16 mouse cellular contexts compared by ENCODE assay signal in genomic region chr5:65949822-65950221, GRCm38 (mm10). TPM values are rescaled to one million over a fixed set of nuclear protein-coding genes. Genes with fewer than 3 reads are reported as not detected.
DNase-seq lines count a peak whose midpoint lies in the region; ATAC-seq and TF ChIP-seq lines count a peak whose summit lies in the region.
"Had no signal": no experiment of that assay in that cellular context is flagged by ENCODE, and none has a peak within 500 bp of the region (broad histone marks: within the 10 kb centered on the region; RNA-seq: fewer than 3 reads in every experiment).

No protein-coding gene starts in this region.

- no peak overlapping the region for H3K9ac ChIP-seq in limb, embryonic 13.5 days
- no peak overlapping the region for H3K9ac ChIP-seq in forebrain, embryonic 15.5 days (replicated peaks)
- no peak overlapping the region for H3K9ac ChIP-seq in hindbrain, postnatal 0 days (replicated peaks; ENCODE audit: low read length)
- no peak overlapping the region for H3K9ac ChIP-seq in neural tube, embryonic 15.5 days (replicated peaks)
- H3K9ac ChIP-seq: limb, embryonic 12.5 days; lung, embryonic 15.5 days had no signal

- no peak for ATAC-seq in limb, embryonic 13.5 days (ENCODE audit: low FRiP score, low read depth)
- ATAC-seq in forebrain, embryonic 15.5 days (replicated peaks) = no peak
- ATAC-seq in hindbrain, postnatal 0 days = no peak
- no peak for ATAC-seq in neural tube, embryonic 15.5 days (ENCODE audit: low FRiP score)

- H3K27me3 ChIP-seq in limb, embryonic 13.5 days = no peaks in the 10 kb centered on the region
- no peaks in the 10 kb centered on the region for H3K27me3 ChIP-seq in limb, embryonic 10.5 days (ENCODE audit: low read depth, poor library complexity, severe bottlenecking)
- H3K27me3 ChIP-seq in forebrain, embryonic 15.5 days = no peaks in the 10 kb centered on the region
- H3K27me3 ChIP-seq in hindbrain, postnatal 0 days (ENCODE audit: insufficient read depth, low read length) = no peaks in the 10 kb centered on the region
- no peaks in the 10 kb centered on the region for H3K27me3 ChIP-seq in neural tube, embryonic 15.5 days (replicated peaks)
- H3K27me3 ChIP-seq: limb, embryonic 12.5 days; lung, embryonic 15.5 days had no signal

- H3K36me3 ChIP-seq in limb, embryonic 13.5 days = no peaks in the 10 kb centered on the region
- H3K36me3 ChIP-seq in limb, embryonic 10.5 days = no peaks in the 10 kb centered on the region
- no peaks in the 10 kb centered on the region for H3K36me3 ChIP-seq in forebrain, embryonic 15.5 days
- H3K36me3 ChIP-seq in hindbrain, postnatal 0 days (ENCODE audit: insufficient read depth, low read length) = no peaks in the 10 kb centered on the region
- no peaks in the 10 kb centered on the region for H3K36me3 ChIP-seq in neural tube, embryonic 15.5 days
- H3K36me3 ChIP-seq: limb, embryonic 12.5 days; lung, embryonic 15.5 days had no signal

- TF ChIP-seq CTCF in hindbrain, postnatal 0 days (IDR thresholded peaks at IDR 0.05; ENCODE audit: low read depth) = no peak

- H3K9me3 ChIP-seq in limb, embryonic 13.5 days = no peaks in the 10 kb centered on the region
- H3K9me3 ChIP-seq in limb, embryonic 10.5 days (replicated peaks) = no peaks in the 10 kb centered on the region
- H3K9me3 ChIP-seq in forebrain, embryonic 15.5 days = no peaks in the 10 kb centered on the region
- H3K9me3 ChIP-seq in hindbrain, postnatal 0 days (ENCODE audit: low read length) = no peaks in the 10 kb centered on the region
- H3K9me3 ChIP-seq in neural tube, embryonic 15.5 days (replicated peaks) = no peaks in the 10 kb centered on the region
- H3K9me3 ChIP-seq: limb, embryonic 12.5 days; lung, embryonic 15.5 days had no signal

- no peak overlapping the region for H3K4me3 ChIP-seq in limb, embryonic 13.5 days
- H3K4me3 ChIP-seq in limb, embryonic 10.5 days = no peak overlapping the region
- H3K4me3 ChIP-seq in forebrain, embryonic 15.5 days = no peak overlapping the region
- H3K4me3 ChIP-seq in hindbrain, postnatal 0 days (ENCODE audit: low read length) = no peak overlapping the region
- H3K4me3 ChIP-seq in neural tube, embryonic 15.5 days (replicated peaks) = no peak overlapping the region
- H3K4me3 ChIP-seq: erythroblast, embryonic 14.5 days; limb, embryonic 12.5 days; lung, embryonic 15.5 days had no signal

- DNase-seq in limb, embryonic 10.5 days (ENCODE audit: low spot score) = no peak
- no peak for DNase-seq in hindbrain, postnatal 0 days (ENCODE audit: low spot score)
- no peak for DNase-seq in frontal cortex, adult 2 months (ENCODE audit: extremely low spot score in 1 of 2, low spot score in 1 of 2)
- DNase-seq in layer of hippocampus, adult 9-10 months (ENCODE audit: low spot score) = no peak
- no peak for DNase-seq in thymus, adult 18-20 months
- DNase-seq: cerebellum, postnatal 36 days; gastrocnemius, postnatal 25 days had no signal

- H3K4me1 ChIP-seq in limb, embryonic 13.5 days = peaks cover 10% of the 10 kb centered on the region
- H3K4me1 ChIP-seq in limb, embryonic 10.5 days = peaks cover 10% of the 10 kb centered on the region
- H3K4me1 ChIP-seq in forebrain, embryonic 15.5 days = peaks cover 16% of the 10 kb centered on the region
- H3K4me1 ChIP-seq in hindbrain, postnatal 0 days (ENCODE audit: insufficient read depth, low read length) = peaks cover 11% of the 10 kb centered on the region
- H3K4me1 ChIP-seq in neural tube, embryonic 15.5 days = peaks cover 17% of the 10 kb centered on the region

- 53% methylated on average over 3 of the region's 3 CpGs for WGBS in limb, embryonic 13.5 days
- WGBS in limb, embryonic 10.5 days = 87% methylated on average over 3 of the region's 3 CpGs
- 28% methylated on average over 3 of the region's 3 CpGs for WGBS in forebrain, embryonic 15.5 days
- 13% methylated on average over 3 of the region's 3 CpGs for WGBS in hindbrain, postnatal 0 days
- 18% methylated on average over 3 of the region's 3 CpGs for WGBS in neural tube, embryonic 15.5 days

- H3K4me2 ChIP-seq in limb, embryonic 13.5 days (replicated peaks) = no peak overlapping the region
- H3K4me2 ChIP-seq in forebrain, embryonic 15.5 days (replicated peaks) = no peak overlapping the region
- H3K4me2 ChIP-seq in hindbrain, postnatal 0 days (ENCODE audit: low read depth, low read length) = no peak overlapping the region
- H3K4me2 ChIP-seq in neural tube, embryonic 15.5 days = peak overlapping the region; percentile 45; the same call in 1 of the 2 replicates
- H3K4me2 ChIP-seq: lung, embryonic 15.5 days had no signal

- H3K27ac ChIP-seq in limb, embryonic 13.5 days = 0 out of 2 replicates have a peak overlapping the region, but pooled peaks have one; percentile 10
- no peak overlapping the region for H3K27ac ChIP-seq in limb, embryonic 10.5 days
- H3K27ac ChIP-seq in forebrain, embryonic 15.5 days (replicated peaks) = peak overlapping the region; percentile 86
- peak overlapping the region; percentile 86 for H3K27ac ChIP-seq in hindbrain, postnatal 0 days
- H3K27ac ChIP-seq in neural tube, embryonic 15.5 days (replicated peaks) = peak overlapping the region; percentile 84
- H3K27ac ChIP-seq: lung, embryonic 15.5 days had no signal

RNA-seq across cellular contexts. Expression of gene Chrna9, which starts 15.1 kb away (rescaled TPM):
- polyA plus RNA-seq in limb, embryonic 13.5 days (2015; fragmentation: Nextera tagmentation; extraction: Ambion mirVana) = 0.70 and 0.77 TPM in 2 replicates
- polyA plus RNA-seq in limb, embryonic 10.5 days (2016; fragmentation: Nextera tagmentation; extraction: Ambion mirVana) = 0.23 TPM in 1 of 2 replicates, not detected in the other
- not detected in 2 replicates for polyA plus RNA-seq in forebrain, embryonic 15.5 days (2015; fragmentation: Nextera tagmentation; extraction: Ambion mirVana)
- total RNA-seq in hindbrain, postnatal 0 days (2014; rRNA removed) = not detected in 2 replicates
- not detected in 2 replicates for polyA plus RNA-seq in hindbrain, postnatal 0 days (2015; fragmentation: Nextera tagmentation; extraction: Ambion mirVana)
- 3.5 TPM in 1 of 2 replicates, not detected in the other for polyA plus RNA-seq in neural tube, embryonic 15.5 days (2015; fragmentation: Nextera tagmentation; extraction: Ambion mirVana)
- polyA plus RNA-seq in frontal cortex, adult 2 months (2012; rRNA removed) = not detected in 2 replicates
- total RNA-seq: monocyte, adult 5-6 weeks had no signal
- polyA plus RNA-seq: erythroblast, embryonic 14.5 days; heart, embryonic 14.5 days; intestine, embryonic 14.5 days had no signal

RNA-seq across cellular contexts. Expression of gene 9130230L23Rik, which starts 54.3 kb away (rescaled TPM):
- polyA plus RNA-seq in limb, embryonic 13.5 days (2015; fragmentation: Nextera tagmentation; extraction: Ambion mirVana) = not detected in 2 replicates
- polyA plus RNA-seq in limb, embryonic 10.5 days (2016; fragmentation: Nextera tagmentation; extraction: Ambion mirVana) = 0.10 and 0.11 TPM in 2 replicates
- 0.15 TPM in 1 of 2 replicates, not detected in the other for polyA plus RNA-seq in forebrain, embryonic 15.5 days (2015; fragmentation: Nextera tagmentation; extraction: Ambion mirVana)
- 0.18 TPM in 1 of 2 replicates, not detected in the other for total RNA-seq in hindbrain, postnatal 0 days (2014; rRNA removed)
- polyA plus RNA-seq in hindbrain, postnatal 0 days (2015; fragmentation: Nextera tagmentation; extraction: Ambion mirVana) = 0.37 TPM in 1 of 2 replicates, not detected in the other
- polyA plus RNA-seq in neural tube, embryonic 15.5 days (2015; fragmentation: Nextera tagmentation; extraction: Ambion mirVana) = 0.14 TPM in 1 of 2 replicates, not detected in the other
- polyA plus RNA-seq in frontal cortex, adult 2 months (2012; rRNA removed) = not detected in 2 replicates
- total RNA-seq: gastrocnemius, postnatal 25 days; monocyte, adult 5-6 weeks had no signal
- polyA plus RNA-seq: erythroblast, embryonic 14.5 days; limb, embryonic 12.5 days had no signal
